Mouse (Mus musculus) embryonic fibroblast, embryonic 13.5 days (primary cell): Measurements from ENCODE around the gene Ppp1ca. TPM values are rescaled to one million over a fixed set of nuclear protein-coding genes. Genes with fewer than 3 reads are reported as not detected.
A peak's percentile ranks its signal among the peaks of the same experiment; 100 is the strongest.

Source experiments
- H3K27ac ChIP-seq: 2 replicates; pipeline ENCODE4 v1.5.1; 2012; ENCODE audit warnings: low read length, control low read depth, inconsistent platforms; ENCODE audit not compliant: insufficient read depth
- H3K4me1 ChIP-seq: 2 replicates; pipeline ENCODE4 v1.6.1; 2011; ENCODE audit warnings: low read length; ENCODE audit not compliant: control insufficient read depth, insufficient read depth
- H3K4me3 ChIP-seq: 2 replicates; pipeline ENCODE4 v1.5.1; 2011; ENCODE audit warnings: mild to moderate bottlenecking, control low read depth, low read length; ENCODE audit not compliant: insufficient read depth
- CTCF ChIP-seq: IDR thresholded peaks from 2 replicates; pipeline ENCODE4 v1.5.1; 2011; ENCODE audit warnings: mild to moderate bottlenecking, control low read depth, low read length, moderate library complexity, borderline replicate concordance; ENCODE audit not compliant: insufficient read depth
- POLR2A ChIP-seq: IDR thresholded peaks from 2 replicates; pipeline ENCODE4 v1.6.1; 2011; ENCODE audit warnings: low read depth, mild to moderate bottlenecking, control low read depth, low read length, moderate library complexity
- polyA plus RNA-seq: library from polyadenylated mRNA; stranded (reverse); fragments of >200 nt; gene quantifications from 2 replicates; pipeline ENCODE4 v1.2.4, GENCODE M21; 2011; ENCODE audit warnings: low read depth; ENCODE audit not compliant: missing spikeins, insufficient read length

Ppp1ca gene
- polyA plus RNA-seq, 1 experiment = 327 TPM

- Histone ChIP-seq H3K4me3 (no peak overlapping the region), H3K4me1 (peaks cover 24% of the 10 kb centered on the region), H3K27ac (no peak overlapping the region)
- no peak for TF ChIP-seq POLR2A
- no peak for TF ChIP-seq CTCF
Measured at GRCm38 (mm10) chr19:4196048-4196447, 4.2 kb downstream of the Ppp1ca start.

GRCm38 (mm10) chr19:4196548-4196947 lies 4.7 kb downstream of the Ppp1ca start:
- peaks cover 21% of the 10 kb centered on the region for H3K4me1 ChIP-seq
- no peak overlapping the region for H3K27ac ChIP-seq
- H3K4me3 ChIP-seq = no peak overlapping the region
- TF ChIP-seq CTCF = no peak
- no peak for TF ChIP-seq POLR2A

- H3K27ac ChIP-seq = no peak overlapping the region
- TF ChIP-seq CTCF (no peak), POLR2A (0 out of 2 replicates have a peak, but pooled peaks have one; percentile 11)
- peaks cover 20% of the 10 kb centered on the region for H3K4me1 ChIP-seq
- H3K4me3 ChIP-seq = no peak overlapping the region
Measured at GRCm38 (mm10) chr19:4197180-4197579, 5.3 kb downstream of the Ppp1ca start.

GRCm38 (mm10) chr19:4201291-4201909 lies 9.5 kb downstream of the Ppp1ca start, which contains the start of gene Rad9a:
Rad9a (minus strand) TSS chr19:4201662.
- H3K4me3 ChIP-seq = peak within 1 kb of the TSS; percentile 61
- H3K27ac ChIP-seq = peak within 1 kb of the TSS; percentile 33
- peak; percentile 88 for TF ChIP-seq POLR2A
- TF ChIP-seq CTCF = no peak
- peaks cover 10% of the 10 kb centered on the region for H3K4me1 ChIP-seq

GRCm38 (mm10) chr19:4202149-4202548 lies 10.3 kb downstream of the Ppp1ca start:
- peak overlapping the region; percentile 52 for H3K4me3 ChIP-seq
- H3K4me1 ChIP-seq = peaks cover 5% of the 10 kb centered on the region; the same call in 1 of the 2 replicates
- H3K27ac ChIP-seq = no peak overlapping the region
- TF ChIP-seq POLR2A (no peak), CTCF (no peak)

GRCm38 (mm10) chr19:4203148-4203547 lies 11.3 kb downstream of the Ppp1ca start:
- peaks cover 5% of the 10 kb centered on the region; the same call in 1 of the 2 replicates for H3K4me1 ChIP-seq
- TF ChIP-seq POLR2A (no peak), CTCF (no peak)

GRCm38 (mm10) chr19:4203604-4204326 lies 11.9 kb downstream of the Ppp1ca start:
- Histone ChIP-seq H3K4me1 (peaks cover 5% of the 10 kb centered on the region; the same call in 1 of the 2 replicates), H3K27ac (no peak overlapping the region)
- no peak for TF ChIP-seq CTCF
- TF ChIP-seq POLR2A = no peak

More at GRCm38 (mm10) chr19:4203148-4203547, 11.3 kb downstream of the Ppp1ca start:
- Histone ChIP-seq H3K4me3 (no peak overlapping the region), H3K27ac (no peak overlapping the region)

GRCm38 (mm10) chr19:4204889-4205288 lies 13.0 kb downstream of the Ppp1ca start:
- H3K4me1 ChIP-seq = peaks cover 5% of the 10 kb centered on the region; the same call in 1 of the 2 replicates
- H3K4me3 ChIP-seq = no peak overlapping the region
- no peak overlapping the region for H3K27ac ChIP-seq
- no peak for TF ChIP-seq CTCF
- TF ChIP-seq POLR2A = no peak

More at GRCm38 (mm10) chr19:4203604-4204326, 11.9 kb downstream of the Ppp1ca start:
- H3K4me3 ChIP-seq = no peak overlapping the region

- Histone ChIP-seq H3K4me3 (no peak overlapping the region), H3K4me1 (no peaks in the 10 kb centered on the region; the same call in 1 of the 2 replicates), H3K27ac (no peak overlapping the region)
- peak; percentile 95 for TF ChIP-seq CTCF
- TF ChIP-seq POLR2A = no peak
Measured at GRCm38 (mm10) chr19:4206971-4207370, 15.1 kb downstream of the Ppp1ca start.

GRCm38 (mm10) chr19:4208563-4208962 lies 16.7 kb downstream of the Ppp1ca start:
- H3K4me3 ChIP-seq = no peak overlapping the region
- H3K4me1 ChIP-seq = peaks cover 6% of the 10 kb centered on the region
- H3K27ac ChIP-seq = no peak overlapping the region
- TF ChIP-seq CTCF (no peak), POLR2A (no peak)
